8 mouse cellular contexts compared by ENCODE assay signal in genomic region chr11:106999949-107000513, GRCm38 (mm10). TPM values are rescaled to one million over a fixed set of nuclear protein-coding genes. Genes with fewer than 3 reads are reported as not detected.
DNase-seq lines count a peak whose midpoint lies in the region; ATAC-seq and TF ChIP-seq lines count a peak whose summit lies in the region.

No protein-coding gene starts in this region.

- peak overlapping the region; percentile 99 for H3K4me3 ChIP-seq in lung, embryonic 15.5 days
- H3K4me3 ChIP-seq in lung, adult 2 months (replicated peaks; ENCODE audit: extremely low read depth, low read depth, low read length): no peak overlapping the region
- H3K4me3 ChIP-seq in forebrain, embryonic 11.5 days (ENCODE audit: low read depth, low read length): peak overlapping the region; percentile 62
- peak overlapping the region; percentile 96 for H3K4me3 ChIP-seq in limb, embryonic 14.5 days (replicated peaks; ENCODE audit: low read length)
- H3K4me3 ChIP-seq in stomach, embryonic 14.5 days (ENCODE audit: low read depth, low read length): peak overlapping the region; percentile 20

- no peaks in the 10 kb centered on the region for H3K9me3 ChIP-seq in lung, embryonic 15.5 days
- no peaks in the 10 kb centered on the region for H3K9me3 ChIP-seq in forebrain, embryonic 11.5 days (ENCODE audit: control insufficient read depth, low read length)
- no peaks in the 10 kb centered on the region for H3K9me3 ChIP-seq in limb, embryonic 14.5 days (ENCODE audit: control insufficient read depth, low read length)
- no peaks in the 10 kb centered on the region for H3K9me3 ChIP-seq in stomach, embryonic 14.5 days (ENCODE audit: control insufficient read depth, low read depth, low read length)

- 78% methylated on average over 9 of the region's 9 CpGs for WGBS in lung, embryonic 15.5 days
- WGBS in lung, adult 2 months: 78% methylated on average over 9 of the region's 9 CpGs
- 82% methylated on average over 9 of the region's 9 CpGs for WGBS in forebrain, embryonic 11.5 days
- WGBS in limb, embryonic 14.5 days: 82% methylated on average over 9 of the region's 9 CpGs
- 75% methylated on average over 9 of the region's 9 CpGs for WGBS in stomach, embryonic 14.5 days

- peak overlapping the region; percentile 39; the same call in 1 of the 2 replicates for H3K9ac ChIP-seq in lung, embryonic 15.5 days
- H3K9ac ChIP-seq in forebrain, embryonic 11.5 days (ENCODE audit: low read length): peak overlapping the region; percentile 61; the same call in 1 of the 2 replicates
- peak overlapping the region; percentile 58; the same call in 1 of the 2 replicates for H3K9ac ChIP-seq in limb, embryonic 14.5 days (ENCODE audit: low read depth, low read length, severe bottlenecking)
- 0 out of 2 replicates have a peak overlapping the region, but pooled peaks have one; percentile 39 for H3K9ac ChIP-seq in stomach, embryonic 14.5 days (replicated peaks; ENCODE audit: low read depth, low read length)

- H3K27me3 ChIP-seq in lung, embryonic 15.5 days: no peaks in the 10 kb centered on the region
- H3K27me3 ChIP-seq in forebrain, embryonic 11.5 days (ENCODE audit: control insufficient read depth, insufficient read depth, low read length): no peaks in the 10 kb centered on the region
- H3K27me3 ChIP-seq in limb, embryonic 14.5 days (ENCODE audit: control insufficient read depth, insufficient read depth, low read length): no peaks in the 10 kb centered on the region
- no peaks in the 10 kb centered on the region for H3K27me3 ChIP-seq in stomach, embryonic 14.5 days (ENCODE audit: control insufficient read depth, insufficient read depth, low read length)

- TF ChIP-seq CTCF in lung, adult 2 months (IDR thresholded peaks at IDR 0.05; ENCODE audit: insufficient read depth, low read length): no peak

- no peak for ATAC-seq in lung, embryonic 15.5 days (ENCODE audit: borderline replicate concordance, extremely low read depth, low FRiP score, low TSS enrichment)
- no peak for ATAC-seq in forebrain, embryonic 11.5 days (replicated peaks; ENCODE audit: low FRiP score)
- no peak for ATAC-seq in limb, embryonic 14.5 days (ENCODE audit: low FRiP score, low read depth)
- ATAC-seq in stomach, embryonic 14.5 days (ENCODE audit: insufficient number of reproducible peaks, insufficient read depth, low FRiP score, low read depth): no peak

- H3K27ac ChIP-seq in lung, embryonic 15.5 days: peak overlapping the region; percentile 61
- H3K27ac ChIP-seq in forebrain, embryonic 11.5 days (ENCODE audit: low read depth, low read length): peak overlapping the region; percentile 48; the same call in 1 of the 2 replicates
- peak overlapping the region; percentile 73 for H3K27ac ChIP-seq in limb, embryonic 14.5 days (replicated peaks; ENCODE audit: low read depth, low read length)
- peak overlapping the region; percentile 87 for H3K27ac ChIP-seq in stomach, embryonic 14.5 days (ENCODE audit: low read length)

- no peak for DNase-seq in lung, adult 2 months
- DNase-seq in forebrain, embryonic 11.5 days (ENCODE audit: low spot score): no peak
- no peak for DNase-seq in limb, embryonic 14.5 days (ENCODE audit: low spot score)
- no peak for DNase-seq in embryo, embryonic 11 days
- no peak for DNase-seq in spleen, postnatal 10 days (ENCODE audit: low spot score in 2 of 2)
- DNase-seq in urinary bladder, postnatal 36 days (ENCODE audit: low spot score in 2 of 2): no peak

- TF ChIP-seq POLR2A in lung, adult 2 months (IDR thresholded peaks at IDR 0.05; ENCODE audit: borderline replicate concordance, extremely low read depth, low read depth, low read length): no peak
- no peak for TF ChIP-seq POLR2A in limb, embryonic 14.5 days (IDR thresholded peaks at IDR 0.05; ENCODE audit: borderline replicate concordance, extremely low read depth, insufficient read depth, insufficient read length)

- peaks cover 21% of the 10 kb centered on the region for H3K4me1 ChIP-seq in lung, embryonic 15.5 days
- H3K4me1 ChIP-seq in lung, adult 2 months (ENCODE audit: control insufficient read depth, insufficient read depth, low read length): peaks cover 5% of the 10 kb centered on the region; the same call in 1 of the 2 replicates
- peaks cover 8% of the 10 kb centered on the region; the same call in 1 of the 2 replicates for H3K4me1 ChIP-seq in forebrain, embryonic 11.5 days (replicated peaks; ENCODE audit: control insufficient read depth, insufficient read depth, low read length)
- no peaks in the 10 kb centered on the region for H3K4me1 ChIP-seq in limb, embryonic 14.5 days (ENCODE audit: control insufficient read depth, insufficient read depth, low read length)
- H3K4me1 ChIP-seq in stomach, embryonic 14.5 days (ENCODE audit: control insufficient read depth, insufficient read depth, low read length): no peaks in the 10 kb centered on the region

- H3K4me2 ChIP-seq in lung, embryonic 15.5 days: peak overlapping the region; percentile 58
- peak overlapping the region; percentile 52 for H3K4me2 ChIP-seq in forebrain, embryonic 11.5 days (ENCODE audit: low read depth, low read length, severe bottlenecking)
- H3K4me2 ChIP-seq in limb, embryonic 14.5 days (replicated peaks; ENCODE audit: low read depth, low read length, severe bottlenecking): peak overlapping the region; percentile 69
- H3K4me2 ChIP-seq in stomach, embryonic 14.5 days (replicated peaks; ENCODE audit: low read depth, low read length): peak overlapping the region; percentile 43

- peaks cover 20% of the 10 kb centered on the region for H3K36me3 ChIP-seq in lung, embryonic 15.5 days
- peaks cover 10% of the 10 kb centered on the region; the same call in 1 of the 2 replicates for H3K36me3 ChIP-seq in forebrain, embryonic 11.5 days (ENCODE audit: control insufficient read depth, insufficient read depth, low read length)
- H3K36me3 ChIP-seq in limb, embryonic 14.5 days (ENCODE audit: control insufficient read depth, insufficient read depth, low read length): peaks cover 20% of the 10 kb centered on the region
- peaks cover 11% of the 10 kb centered on the region for H3K36me3 ChIP-seq in stomach, embryonic 14.5 days (ENCODE audit: control insufficient read depth, insufficient read depth, low read length)

RNA-seq across cellular contexts. Expression of gene Kpna2, which starts 0.7 kb away (rescaled TPM):
- polyA plus RNA-seq in lung, embryonic 15.5 days (2015; fragmentation: Nextera tagmentation; extraction: Ambion mirVana): 534 and 547 TPM in 2 replicates
- 3.0 and 13.6 TPM in 2 replicates for polyA plus RNA-seq in lung, adult 2 months (2012; rRNA removed)
- 764 and 777 TPM in 2 replicates for polyA plus RNA-seq in forebrain, embryonic 11.5 days (2014; fragmentation: Nextera tagmentation; extraction: Ambion mirVana)
- polyA plus RNA-seq in limb, embryonic 14.5 days (2012; rRNA removed): 194 and 224 TPM in 2 replicates
- polyA plus RNA-seq in limb, embryonic 14.5 days (2014; fragmentation: Nextera tagmentation; extraction: Ambion mirVana): 291 and 311 TPM in 2 replicates
- 369 and 383 TPM in 2 replicates for polyA plus RNA-seq in stomach, embryonic 14.5 days (2014; fragmentation: Nextera tagmentation; extraction: Ambion mirVana)

RNA-seq across cellular contexts. Expression of gene 1810010H24Rik, which starts 25.4 kb away (rescaled TPM):
- 8.8 and 10.0 TPM in 2 replicates for polyA plus RNA-seq in lung, embryonic 15.5 days (2015; fragmentation: Nextera tagmentation; extraction: Ambion mirVana)
- polyA plus RNA-seq in lung, adult 2 months (2012; rRNA removed): 39.7 and 53.1 TPM in 2 replicates
- 2.5 and 4.2 TPM in 2 replicates for polyA plus RNA-seq in forebrain, embryonic 11.5 days (2014; fragmentation: Nextera tagmentation; extraction: Ambion mirVana)
- polyA plus RNA-seq in limb, embryonic 14.5 days (2012; rRNA removed): 2.2 and 2.3 TPM in 2 replicates
- polyA plus RNA-seq in limb, embryonic 14.5 days (2014; fragmentation: Nextera tagmentation; extraction: Ambion mirVana): 2.6 and 3.1 TPM in 2 replicates
- polyA plus RNA-seq in stomach, embryonic 14.5 days (2014; fragmentation: Nextera tagmentation; extraction: Ambion mirVana): 2.5 and 2.6 TPM in 2 replicates

Comparison
In these comparisons a context has a peak if more than half of its experiments do, and no peak if none do; other contexts are left out.
1. RNA of gene Kpna2, which starts 0.7 kb away (polyA plus RNA-seq): 764 to 777 TPM in forebrain, embryonic 11.5 days, 534 to 547 TPM in lung, embryonic 15.5 days, 369 to 383 TPM in stomach, embryonic 14.5 days and 194 to 311 TPM in limb, embryonic 14.5 days; 3.0 to 13.6 TPM in lung, adult 2 months; every median in the first group is over 10 times any median in the second.
2. Peak in every context shown above with its lines, with median percentiles within 50 percentile points of each other: H3K27ac ChIP-seq, H3K4me2 ChIP-seq and H3K9ac ChIP-seq.